Mouse (Mus musculus) CH12.LX (cell line): Measurements from ENCODE around the gene Ndufb10.

Experiments used
- CHD1 ChIP-seq: IDR thresholded peaks from 2 replicates; pipeline ENCODE4 v1.6.1; 2012; ENCODE audit warnings: low read depth, low read length, improper control_type of control experiment, inconsistent platforms
- CHD2 ChIP-seq: IDR thresholded peaks from 2 replicates; pipeline ENCODE4 v1.6.1; 2011; ENCODE audit warnings: low read length, improper control_type of control experiment
- CTCF ChIP-seq, 2 experiments: IDR thresholded peaks in 1 of 2; conservative IDR thresholded peaks in 1 of 2; 2 replicates each; pipeline ENCODE4 v1.5.1; 2011 to 2012; ENCODE audit warnings: low read depth in 2 of 2, low read length in 2 of 2, improper control_type of control experiment in 1 of 2, inconsistent platforms in 1 of 2, mild to moderate bottlenecking in 1 of 2, moderate library complexity in 1 of 2
- EP300 ChIP-seq: IDR thresholded peaks from 2 replicates; pipeline ENCODE4 v1.6.1; 2011; ENCODE audit warnings: low read length, improper control_type of control experiment
- HCFC1 ChIP-seq: IDR thresholded peaks from 2 replicates; pipeline ENCODE4 v1.6.1; 2012; ENCODE audit warnings: low read depth, mild to moderate bottlenecking, inconsistent platforms, low read length, improper control_type of control experiment
- KAT2A ChIP-seq: IDR thresholded peaks from 2 replicates; pipeline ENCODE4 v1.6.1; 2012; ENCODE audit warnings: low read length, improper control_type of control experiment, inconsistent platforms; ENCODE audit not compliant: insufficient replicate concordance
- MAZ ChIP-seq: IDR thresholded peaks from 2 replicates; pipeline ENCODE4 v1.6.1; 2012; ENCODE audit warnings: low read depth, mild to moderate bottlenecking, inconsistent platforms, low read length, improper control_type of control experiment, moderate library complexity
- POLR2A ChIP-seq: IDR thresholded peaks from 2 replicates; pipeline ENCODE4 v1.6.1; 2011; ENCODE audit warnings: low read depth, mild to moderate bottlenecking, improper control_type of control experiment, low read length
- POLR2AphosphoS2 ChIP-seq: IDR thresholded peaks from 2 replicates; pipeline ENCODE4 v1.6.1; 2011; ENCODE audit warnings: low read depth, low read length, improper control_type of control experiment
- RAD21 ChIP-seq: IDR thresholded peaks from 2 replicates; pipeline ENCODE4 v1.6.1; 2011; ENCODE audit warnings: low read depth, mild to moderate bottlenecking, low read length, improper control_type of control experiment, moderate library complexity
- TCF12 ChIP-seq: IDR thresholded peaks from 2 replicates; pipeline ENCODE4 v1.6.1; 2014; ENCODE audit warnings: low read depth, mild to moderate bottlenecking, inconsistent platforms, low read length, improper control_type of control experiment
- ZC3H11A ChIP-seq: IDR thresholded peaks from 2 replicates; pipeline ENCODE4 v1.6.1; 2012; ENCODE audit warnings: low read depth, mild to moderate bottlenecking, inconsistent platforms, low read length, improper control_type of control experiment
- ZKSCAN1 ChIP-seq: IDR thresholded peaks from 2 replicates; pipeline ENCODE4 v1.6.1; 2012; ENCODE audit warnings: low read depth, inconsistent platforms, low read length, improper control_type of control experiment, borderline replicate concordance

- TF ChIP-seq RAD21 (no peak), CTCF (conservative IDR thresholded peaks at IDR 0.05 in 1 of 2, IDR thresholded peaks at IDR 0.05 in 1 of 2; ENCODE audit: low read depth in 2 of 2, low read length in 2 of 2) (no peak), ZC3H11A (no peak), HCFC1 (no peak), EP300 (no peak), POLR2A (no peak), KAT2A (no peak), CHD1 (no peak), POLR2AphosphoS2 (no peak), ZKSCAN1 (no peak), CHD2 (no peak), TCF12 (no peak), MAZ (no peak)
Measured at GRCm38 (mm10) chr17:24715556-24715955, 8.7 kb downstream of the Ndufb10 start.
